Mouse (Mus musculus) CH12.LX (cell line): ENCODE data around the gene Rpl9-ps1. TPM values are rescaled to one million over a fixed set of nuclear protein-coding genes. Genes with fewer than 3 reads are reported as not detected.

ENCODE experiments used
- DNase-seq: peaks from one replicate; pipeline ENCODE4 v3.0.0-alpha.2; 2013; ENCODE audit errors: extremely low read depth
- H3K27ac ChIP-seq: 2 replicates; pipeline ENCODE4 v1.5.1; 2012; ENCODE audit warnings: low read depth, mild to moderate bottlenecking, control low read depth, moderate library complexity; ENCODE audit not compliant: insufficient read depth
- H3K27me3 ChIP-seq: replicated peaks from 2 replicates; pipeline ENCODE3; 2012; ENCODE audit warnings: inconsistent platforms
- H3K36me3 ChIP-seq, 2 experiments: replicated peaks in 1 of 2; 2 replicates each; pipeline versions ENCODE3 to v1.6.1; 2012; ENCODE audit warnings: inconsistent platforms in 1 of 2, low read length in 1 of 2, mild to moderate bottlenecking in 1 of 2, mixed read lengths in 1 of 2, moderate library complexity in 1 of 2; ENCODE audit not compliant: control insufficient read depth in 1 of 2, insufficient read depth in 1 of 2
- H3K4me1 ChIP-seq, 2 experiments: 2 replicates each; pipeline ENCODE4 v1.6.1; 2012; ENCODE audit warnings: inconsistent platforms in 1 of 2, moderate library complexity in 1 of 2; ENCODE audit not compliant: insufficient read depth in 2 of 2, control insufficient read depth in 1 of 2
- H3K4me2 ChIP-seq: 2 replicates; pipeline ENCODE4 v1.6.1; 2012; ENCODE audit warnings: low read depth, mild to moderate bottlenecking, control low read depth; ENCODE audit not compliant: poor library complexity, insufficient read depth, severe bottlenecking
- H3K4me3 ChIP-seq, 3 experiments: fragments of 150-350 bp in 1 of 3; sonication (generic) in 1 of 3; replicated peaks in 1 of 3; 2 replicates each; pipeline versions ENCODE3 to v1.5.1; 2011 to 2012; ENCODE audit warnings: low read depth in 2 of 3, low read length in 2 of 3, mild to moderate bottlenecking in 2 of 3, moderate library complexity in 2 of 3, control low read depth in 1 of 3, improper control_type of control experiment in 1 of 3, inconsistent platforms in 1 of 3, mixed read lengths in 1 of 3; ENCODE audit not compliant: poor library complexity in 1 of 3
- H3K79me2 ChIP-seq: replicated peaks from 2 replicates; pipeline ENCODE4 v1.6.1; 2012; ENCODE audit warnings: mild to moderate bottlenecking, moderate library complexity; ENCODE audit not compliant: control insufficient read depth, poor library complexity, insufficient read depth, severe bottlenecking; ENCODE audit errors: extremely low read depth
- H3K9ac ChIP-seq: 2 replicates; pipeline ENCODE4 v1.6.1; 2012; ENCODE audit warnings: low read depth, mild to moderate bottlenecking, control low read depth, moderate library complexity; ENCODE audit not compliant: insufficient read depth
- H3K9me3 ChIP-seq: replicated peaks from 2 replicates; pipeline ENCODE3; 2012; ENCODE audit warnings: low read length, inconsistent platforms, mixed read lengths
- BHLHE40 ChIP-seq: IDR thresholded peaks from 2 replicates; pipeline ENCODE4 v1.6.1; 2011; ENCODE audit warnings: mild to moderate bottlenecking, low read depth, low read length, improper control_type of control experiment
- CHD2 ChIP-seq: IDR thresholded peaks from 2 replicates; pipeline ENCODE4 v1.6.1; 2011; ENCODE audit warnings: low read length, improper control_type of control experiment
- CTCF ChIP-seq, 2 experiments: IDR thresholded peaks in 1 of 2; conservative IDR thresholded peaks in 1 of 2; 2 replicates each; pipeline ENCODE4 v1.5.1; 2011 to 2012; ENCODE audit warnings: low read depth in 2 of 2, low read length in 2 of 2, improper control_type of control experiment in 1 of 2, inconsistent platforms in 1 of 2, mild to moderate bottlenecking in 1 of 2, moderate library complexity in 1 of 2
- E2F4 ChIP-seq: IDR thresholded peaks from 2 replicates; pipeline ENCODE4 v1.6.1; 2011; ENCODE audit warnings: low read depth, low read length, improper control_type of control experiment; ENCODE audit not compliant: insufficient replicate concordance
- ELF1 ChIP-seq: IDR thresholded peaks from 2 replicates; pipeline ENCODE4 v1.6.1; 2014; ENCODE audit warnings: low read depth, mild to moderate bottlenecking, inconsistent platforms, low read length, improper control_type of control experiment
- EP300 ChIP-seq: IDR thresholded peaks from 2 replicates; pipeline ENCODE4 v1.6.1; 2011; ENCODE audit warnings: low read length, improper control_type of control experiment
- ETS1 ChIP-seq: conservative IDR thresholded peaks from 2 replicates; pipeline ENCODE4 v1.6.1; 2012; ENCODE audit warnings: low read depth, mild to moderate bottlenecking, inconsistent platforms, low read length, improper control_type of control experiment, moderate library complexity
- HCFC1 ChIP-seq: IDR thresholded peaks from 2 replicates; pipeline ENCODE4 v1.6.1; 2012; ENCODE audit warnings: low read depth, mild to moderate bottlenecking, inconsistent platforms, low read length, improper control_type of control experiment
- IRF4 ChIP-seq: IDR thresholded peaks from 2 replicates; pipeline ENCODE4 v1.6.1; 2014; ENCODE audit warnings: low read depth, mild to moderate bottlenecking, inconsistent platforms, low read length, improper control_type of control experiment
- MAFK ChIP-seq: IDR thresholded peaks from 2 replicates; pipeline ENCODE4 v1.6.1; 2011; ENCODE audit warnings: low read length, improper control_type of control experiment; ENCODE audit not compliant: insufficient replicate concordance
- MAZ ChIP-seq: IDR thresholded peaks from 2 replicates; pipeline ENCODE4 v1.6.1; 2012; ENCODE audit warnings: low read depth, mild to moderate bottlenecking, inconsistent platforms, low read length, improper control_type of control experiment, moderate library complexity
- MEF2A ChIP-seq: IDR thresholded peaks from 2 replicates; pipeline ENCODE4 v1.6.1; 2014; ENCODE audit warnings: low read depth, mild to moderate bottlenecking, inconsistent platforms, low read length, improper control_type of control experiment, borderline replicate concordance
- MYC ChIP-seq: IDR thresholded peaks from 2 replicates; pipeline ENCODE4 v1.6.1; 2011; ENCODE audit warnings: low read depth, mild to moderate bottlenecking, improper control_type of control experiment, low read length
- NELFE ChIP-seq: IDR thresholded peaks from 2 replicates; pipeline ENCODE4 v1.6.1; 2011; ENCODE audit warnings: low read depth, low read length, improper control_type of control experiment
- NRF1 ChIP-seq: IDR thresholded peaks from 2 replicates; pipeline ENCODE4 v1.6.1; 2014; ENCODE audit warnings: low read depth, mild to moderate bottlenecking, inconsistent platforms, low read length, improper control_type of control experiment, moderate library complexity
- RAD21 ChIP-seq: IDR thresholded peaks from 2 replicates; pipeline ENCODE4 v1.6.1; 2011; ENCODE audit warnings: low read depth, mild to moderate bottlenecking, low read length, improper control_type of control experiment, moderate library complexity
- RCOR1 ChIP-seq: conservative IDR thresholded peaks from 2 replicates; pipeline ENCODE4 v1.6.1; 2012; ENCODE audit warnings: low read depth, mild to moderate bottlenecking, inconsistent platforms, low read length, improper control_type of control experiment
- SIN3A ChIP-seq: IDR thresholded peaks from 2 replicates; pipeline ENCODE4 v1.6.1; 2012; ENCODE audit warnings: low read length, improper control_type of control experiment, inconsistent platforms
- TCF12 ChIP-seq: IDR thresholded peaks from 2 replicates; pipeline ENCODE4 v1.6.1; 2014; ENCODE audit warnings: low read depth, mild to moderate bottlenecking, inconsistent platforms, low read length, improper control_type of control experiment
- USF2 ChIP-seq: conservative IDR thresholded peaks from 2 replicates; pipeline ENCODE4 v1.6.1; 2011; ENCODE audit warnings: low read depth, low read length, improper control_type of control experiment
- ZKSCAN1 ChIP-seq: IDR thresholded peaks from 2 replicates; pipeline ENCODE4 v1.6.1; 2012; ENCODE audit warnings: low read depth, inconsistent platforms, low read length, improper control_type of control experiment, borderline replicate concordance
- dilution Hi-C: fragments of 300-500 bp; cut with MboI; formaldehyde crosslinking; loops from 2 replicates; pipeline ENCODE4 v1.14.3; 2020; ENCODE audit warnings: low sequenced_read_pairs; ENCODE audit not compliant: extremely low pct_unique_long_range_greater_than_20kb, extremely low pct_ligation_motif_present
- in situ Hi-C: fragments of 300-500 bp; cut with MboI; formaldehyde crosslinking; loops from 3 replicates; pipeline ENCODE4 v1.14.3; 2019; ENCODE audit warnings: low sequenced_read_pairs, low pct_ligation_motif_present, low pct_unique_long_range_greater_than_20kb, mixed read lengths
- polyA plus RNA-seq: library from polyadenylated mRNA; unstranded; fragments of >175 nt; gene quantifications from 2 replicates; pipeline ENCODE4 v1.2.1, GENCODE M21; 2012; ENCODE audit warnings: low read depth; ENCODE audit not compliant: insufficient read length
- total RNA-seq, 2 experiments: library from RNA; depleted of rRNA; stranded (reverse); fragments of 300-350 nt in 1 of 2; fragments of >200 nt in 1 of 2; gene quantifications; 2 replicates each; pipeline ENCODE4 v1.2.3; 2012 to 2014

Rpl9-ps1 gene
- total and polyA plus RNA-seq, 3 experiments, result not detected

DNA sequence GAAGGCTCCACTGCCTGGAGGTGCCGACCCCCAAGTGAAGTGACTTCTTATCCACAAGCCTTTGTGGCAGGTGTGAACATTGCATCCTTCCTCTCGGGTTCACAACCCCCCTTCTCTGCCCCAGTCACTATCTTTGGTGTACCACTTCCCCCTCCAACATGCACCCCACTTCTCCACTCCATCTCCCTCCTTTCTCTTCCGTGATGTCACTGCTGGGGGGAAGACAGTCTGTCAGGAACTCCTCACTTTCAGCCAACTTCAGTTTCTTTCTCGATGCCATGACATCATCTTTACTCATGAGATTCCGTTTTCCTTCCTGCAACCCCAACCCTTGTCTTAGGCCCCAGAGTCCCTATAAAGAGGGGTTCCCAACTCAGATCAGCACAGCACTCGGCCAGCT, 16.8 kb upstream of the Rpl9-ps1 start, which contains the start of gene Ccl4:
Gene Ccl4 (plus strand): TSS at position 381 of the 400 bp plus-strand sequence.
- Histone ChIP-seq H3K4me3 (no peak within 1 kb of the TSS), H3K27ac (no peak within 1 kb of the TSS)
- dilution Hi-C loops, result no loop called here

GRCm38 (mm10) chr11:83658797-83659196, 13.4 kb upstream of the Rpl9-ps1 start:
- no peak overlapping the region for H3K4me2 ChIP-seq
- no peaks in the 10 kb centered on the region for H3K36me3 ChIP-seq
- dilution Hi-C loops, result no loop called here
- DNase-seq, result no peak
- peaks cover 10 to 18% of the 10 kb centered on the region in 2 experiments; a peak in 2 of 4 replicates for H3K4me1 ChIP-seq
- H3K9me3 ChIP-seq, result no peaks in the 10 kb centered on the region
- TF ChIP-seq ELF1 (no peak), MAZ (no peak), BHLHE40 (peak; percentile 42; the same call in 1 of the 2 replicates), ETS1 (no peak), IRF4 (no peak), MYC (no peak), TCF12 (no peak)
- H3K27me3 ChIP-seq, result peaks cover 7% of the 10 kb centered on the region
- no peak overlapping the region for H3K27ac ChIP-seq
- in situ Hi-C loops, result no loop called here
- H3K4me3 ChIP-seq, result no peak overlapping the region
- H3K9ac ChIP-seq, result no peak overlapping the region
- H3K79me2 ChIP-seq, result no peaks in the 10 kb centered on the region

More for the DNA sequence above, 16.8 kb upstream of the Rpl9-ps1 start, which contains the start of gene Ccl4:
- H3K4me2 ChIP-seq, result peak within 1 kb of the TSS; percentile 8
- in situ Hi-C loops, result no loop called here
- no peak for TF ChIP-seq CTCF (conservative IDR thresholded peaks at IDR 0.05 in 1 of 2, IDR thresholded peaks at IDR 0.05 in 1 of 2; ENCODE audit: low read depth in 2 of 2, low read length in 2 of 2)
- TF ChIP-seq, all 38 proteins: peak for 0
- Histone ChIP-seq H3K27me3 (peaks cover 10% of the 10 kb centered on the region), H3K9me3 (no peaks in the 10 kb centered on the region), H3K36me3 (no peaks in the 10 kb centered on the region), H3K9ac (no peak within 1 kb of the TSS), H3K79me2 (no peaks in the 10 kb centered on the region), H3K4me1 (peaks cover 3 to 14% of the 10 kb centered on the region in 2 experiments; a peak in 2 of 4 replicates)
- no peak for DNase-seq

DNA sequence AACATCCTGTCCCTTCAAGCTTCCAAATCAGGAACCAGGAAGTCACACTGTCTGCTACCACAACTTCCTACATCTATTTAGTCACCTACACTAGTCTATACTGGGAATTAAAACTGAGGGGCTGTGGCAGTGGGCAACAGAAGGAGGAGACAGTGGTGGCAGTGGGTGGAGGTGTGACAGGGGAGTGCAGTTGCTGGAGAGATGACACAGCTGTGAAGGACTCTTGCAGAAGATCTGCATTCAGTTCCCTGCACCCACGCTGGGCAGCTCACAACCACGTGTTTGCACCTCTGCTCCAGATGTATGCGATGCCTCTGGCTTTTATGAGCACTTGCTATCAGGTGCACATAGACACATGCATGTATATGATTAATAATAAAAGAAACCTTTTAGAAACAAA, 12.1 kb upstream of the Rpl9-ps1 start:
- TF ChIP-seq MAFK (no peak), RCOR1 (no peak), MEF2A (no peak), ETS1 (no peak), NRF1 (no peak), RAD21 (no peak), USF2 (no peak), E2F4 (no peak), SIN3A (no peak), NELFE (no peak), ELF1 (no peak), EP300 (no peak), ZKSCAN1 (no peak), CHD2 (no peak), HCFC1 (no peak)
- TF ChIP-seq, all 38 proteins: peak for 0
- Histone ChIP-seq H3K4me1 (peaks cover 10 to 16% of the 10 kb centered on the region in 2 experiments; a peak in 2 of 4 replicates), H3K4me2 (no peak overlapping the region), H3K4me3 (no peak overlapping the region), H3K79me2 (no peaks in the 10 kb centered on the region), H3K27ac (no peak overlapping the region), H3K27me3 (peaks cover 7% of the 10 kb centered on the region), H3K9me3 (no peaks in the 10 kb centered on the region), H3K36me3 (no peaks in the 10 kb centered on the region), H3K9ac (no peak overlapping the region)
- in situ Hi-C loops (no loop called here), dilution Hi-C loops (no loop called here)
- DNase-seq, result no peak
